Mouse (Mus musculus) layer of hippocampus, postnatal 14 days (tissue): ENCODE data around the gene Serf2. TPM values are rescaled to one million over a fixed set of nuclear protein-coding genes. Genes with fewer than 3 reads are reported as not detected.
"Not testable (repeated sequence)": the region's sequence is repeated elsewhere in the genome, so short reads cannot be mapped to it uniquely, and the experiment has no call there.

Source experiments
- DNase-seq, 2 experiments: peaks; one replicate each; pipeline ENCODE4 v3.0.0; 2021 to 2022; ENCODE audit warnings: low spot score in 2 of 2, mixed read lengths in 1 of 2
- total RNA-seq, 2 experiments: library from RNA; stranded (reverse); gene quantifications; 2 replicates each; pipeline ENCODE4 v1.2.3; 2021

Gene Serf2
- total RNA-seq, 2 experiments from 2014 or later = 157 to 166 TPM

DNA sequence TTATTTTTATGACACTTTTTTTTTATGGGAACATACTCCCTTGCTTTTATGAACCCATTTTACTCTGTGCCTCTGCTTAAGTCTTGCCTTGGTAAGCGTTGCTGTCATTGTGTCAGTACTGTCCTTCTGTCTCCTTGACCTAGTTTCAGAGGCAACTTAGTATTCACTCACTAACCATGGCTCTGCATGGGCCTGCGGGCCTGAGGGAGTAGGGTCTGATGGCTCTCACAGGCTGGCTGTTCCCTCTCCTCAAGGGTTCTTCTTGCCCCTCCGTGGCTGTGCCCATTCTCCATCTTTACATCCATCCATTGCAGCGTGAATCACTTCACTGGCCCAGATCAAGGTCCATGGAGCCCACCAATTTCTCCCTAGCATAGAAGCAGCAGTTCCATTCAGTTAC lies 2.5 kb upstream of the Serf2 start:
- no peak for DNase-seq

DNA sequence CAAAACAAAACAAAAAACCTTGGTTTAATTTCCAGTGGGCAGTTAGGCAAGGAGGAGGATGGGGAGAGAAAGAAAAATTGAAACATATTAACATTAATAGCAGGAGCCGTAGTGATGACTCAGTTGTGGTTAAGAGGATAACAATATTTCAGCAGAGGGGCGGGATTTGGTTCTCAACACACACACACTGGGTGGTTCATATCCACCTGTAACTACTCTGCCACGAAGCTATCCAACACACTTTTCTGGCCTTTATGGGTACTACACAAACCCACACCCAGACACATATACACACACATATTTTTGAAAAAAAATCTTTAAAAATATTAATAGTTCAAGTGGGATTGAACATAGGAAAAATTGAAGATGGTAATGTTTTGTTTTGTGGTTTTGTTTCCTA lies 2.0 kb upstream of the Serf2 start:
- no peak for DNase-seq

DNA sequence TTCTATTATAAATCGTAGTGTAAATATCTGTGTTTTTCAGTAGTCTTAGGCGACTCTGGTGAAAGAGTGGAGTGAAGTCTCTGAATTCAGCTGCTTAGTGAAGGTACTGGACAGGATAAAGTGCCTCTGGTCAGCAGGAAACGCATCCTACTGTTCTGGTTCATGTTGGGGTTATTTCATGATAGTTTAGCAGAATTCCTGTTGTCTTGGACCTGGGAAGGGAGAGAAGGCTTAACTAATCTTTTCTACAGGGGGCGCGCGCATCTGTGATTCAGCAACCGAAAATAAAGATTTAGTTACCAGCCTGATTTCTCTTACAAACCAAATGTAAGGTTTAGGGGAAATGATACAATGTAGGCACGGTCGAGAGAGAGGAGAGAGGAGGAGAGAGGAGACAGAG lies 859 bp upstream of the Serf2 start:
- peak in 1 of 2 experiments; percentile 49 for DNase-seq

DNA sequence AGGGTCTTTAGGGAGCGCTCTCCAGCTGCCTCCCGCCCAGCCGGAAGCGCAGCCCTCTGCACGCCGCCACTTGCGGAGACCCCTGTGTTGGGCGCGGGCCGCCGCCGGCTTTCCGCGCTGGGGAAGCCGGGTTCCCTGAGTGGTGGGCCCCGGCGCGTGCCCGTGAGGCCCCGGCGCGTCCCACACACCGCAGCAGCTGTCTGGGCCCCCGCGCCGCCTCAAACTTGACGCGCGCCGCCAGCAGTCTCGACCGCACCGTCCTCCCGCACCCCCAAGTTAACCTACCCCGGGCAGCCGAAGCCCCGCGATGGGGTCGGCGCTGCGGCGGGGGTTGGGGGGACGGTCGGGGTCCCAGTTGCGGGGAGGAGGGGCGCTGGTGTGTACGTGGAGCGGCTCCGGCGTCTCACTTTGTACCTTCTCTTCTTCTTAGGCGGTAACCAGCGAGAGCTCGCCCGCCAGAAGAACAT lies 583 bp downstream of the Serf2 start:
- DNase-seq = no peak

DNA sequence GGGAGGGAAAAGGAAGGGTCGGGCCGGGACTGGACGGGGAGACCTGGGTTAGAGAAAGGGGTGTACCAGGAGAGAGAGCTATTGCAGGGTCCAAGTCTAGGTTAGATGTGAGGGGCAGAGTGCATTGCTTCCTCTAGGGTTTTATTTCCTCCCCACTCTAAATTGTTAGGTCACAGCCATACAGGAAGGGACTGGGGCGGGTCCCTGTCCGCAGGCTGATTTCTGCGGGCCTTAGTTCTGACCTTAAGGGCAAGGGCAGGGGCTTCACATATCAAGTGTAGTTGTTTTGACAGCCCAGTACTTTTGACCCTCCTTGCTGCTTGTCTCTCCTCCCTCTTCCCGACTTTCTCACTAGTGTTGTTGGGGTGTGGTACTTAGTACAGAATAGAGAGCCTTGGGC lies 1.1 kb downstream of the Serf2 start:
- no peak for DNase-seq

DNA sequence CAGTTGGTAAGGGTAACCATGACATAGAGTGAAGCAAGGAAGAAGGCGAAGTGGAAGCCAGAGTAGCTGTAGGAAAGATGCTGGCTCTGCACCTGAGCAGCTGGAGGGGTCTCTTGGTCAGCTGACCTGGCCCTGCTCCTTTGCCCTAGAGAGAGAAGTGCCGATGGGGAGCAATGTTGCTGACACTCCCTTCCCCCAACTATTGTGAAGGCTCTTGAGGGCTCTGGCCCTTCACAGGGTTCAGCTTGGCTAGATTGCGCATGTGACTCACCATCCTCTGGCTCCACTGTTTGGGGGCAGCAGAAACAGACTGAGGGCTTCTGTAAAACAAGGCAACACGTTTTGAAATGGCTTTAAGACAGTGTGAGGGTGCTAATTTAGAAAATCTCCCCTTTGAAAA lies 3.4 kb downstream of the Serf2 start:
- DNase-seq = no peak

DNA sequence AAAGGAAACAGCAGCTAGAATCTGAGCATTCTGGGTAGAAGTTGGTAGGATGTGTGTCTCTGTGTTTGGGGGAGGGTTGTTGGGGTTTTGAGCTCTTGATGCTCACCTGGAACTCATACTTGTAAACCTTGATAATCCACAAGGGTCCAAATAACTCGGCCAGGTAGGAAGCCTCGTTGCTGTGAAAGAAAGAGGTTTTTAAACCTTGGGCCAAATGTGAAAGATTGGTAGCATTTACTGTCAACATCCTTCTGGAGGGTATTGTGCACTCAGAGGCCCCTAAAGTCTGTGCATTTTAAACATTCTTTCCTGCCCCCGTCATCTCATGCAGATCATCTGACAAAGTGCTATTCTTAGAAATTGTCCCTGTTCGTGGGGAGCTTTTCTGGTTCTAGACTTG lies 4.0 kb downstream of the Serf2 start, which contains the start of gene Hypk:
Gene Hypk (plus strand): TSS at position 301 of the 400 bp plus-strand sequence.
- no peak for DNase-seq

DNA sequence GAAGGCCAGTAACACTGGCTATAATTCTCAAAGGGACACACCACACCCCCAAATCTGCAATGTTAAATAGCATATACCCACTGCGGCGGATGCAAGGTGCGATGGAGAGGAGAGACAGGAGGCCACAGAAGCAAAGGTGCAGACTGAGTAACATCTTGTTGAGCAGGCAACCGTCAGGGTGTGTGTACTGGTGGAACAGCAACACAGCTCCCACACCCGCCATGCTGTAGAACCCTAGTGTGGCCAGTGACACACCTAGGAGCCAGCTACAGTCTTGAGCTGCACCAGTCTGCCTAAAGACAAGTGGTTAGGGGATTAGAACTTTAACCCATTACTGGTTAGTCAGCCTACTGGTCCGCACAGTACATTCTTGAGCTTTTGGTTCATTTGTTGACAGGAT lies 4.9 kb downstream of the Serf2 start:
- DNase-seq = no peak

DNA sequence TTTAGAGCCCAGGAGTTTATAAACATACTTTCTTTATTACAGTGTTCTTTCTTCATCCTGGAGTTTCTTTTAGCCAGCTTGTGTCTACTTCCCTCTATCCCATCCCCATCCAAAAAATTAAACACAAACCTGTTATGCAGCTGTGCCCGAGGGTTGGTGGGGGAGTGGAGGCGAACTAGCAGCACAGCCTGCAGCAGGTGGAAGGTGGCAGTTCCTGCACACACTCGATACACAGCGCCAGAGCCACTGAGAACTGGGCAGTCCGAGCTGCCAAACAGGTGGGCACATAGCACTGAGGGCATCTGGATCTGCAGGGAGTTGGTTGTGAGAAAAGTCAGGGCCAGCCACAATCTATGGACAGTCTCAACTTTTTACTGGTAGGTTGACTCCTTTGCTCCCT lies 6.5 kb downstream of the Serf2 start:
- no peak for DNase-seq

DNA sequence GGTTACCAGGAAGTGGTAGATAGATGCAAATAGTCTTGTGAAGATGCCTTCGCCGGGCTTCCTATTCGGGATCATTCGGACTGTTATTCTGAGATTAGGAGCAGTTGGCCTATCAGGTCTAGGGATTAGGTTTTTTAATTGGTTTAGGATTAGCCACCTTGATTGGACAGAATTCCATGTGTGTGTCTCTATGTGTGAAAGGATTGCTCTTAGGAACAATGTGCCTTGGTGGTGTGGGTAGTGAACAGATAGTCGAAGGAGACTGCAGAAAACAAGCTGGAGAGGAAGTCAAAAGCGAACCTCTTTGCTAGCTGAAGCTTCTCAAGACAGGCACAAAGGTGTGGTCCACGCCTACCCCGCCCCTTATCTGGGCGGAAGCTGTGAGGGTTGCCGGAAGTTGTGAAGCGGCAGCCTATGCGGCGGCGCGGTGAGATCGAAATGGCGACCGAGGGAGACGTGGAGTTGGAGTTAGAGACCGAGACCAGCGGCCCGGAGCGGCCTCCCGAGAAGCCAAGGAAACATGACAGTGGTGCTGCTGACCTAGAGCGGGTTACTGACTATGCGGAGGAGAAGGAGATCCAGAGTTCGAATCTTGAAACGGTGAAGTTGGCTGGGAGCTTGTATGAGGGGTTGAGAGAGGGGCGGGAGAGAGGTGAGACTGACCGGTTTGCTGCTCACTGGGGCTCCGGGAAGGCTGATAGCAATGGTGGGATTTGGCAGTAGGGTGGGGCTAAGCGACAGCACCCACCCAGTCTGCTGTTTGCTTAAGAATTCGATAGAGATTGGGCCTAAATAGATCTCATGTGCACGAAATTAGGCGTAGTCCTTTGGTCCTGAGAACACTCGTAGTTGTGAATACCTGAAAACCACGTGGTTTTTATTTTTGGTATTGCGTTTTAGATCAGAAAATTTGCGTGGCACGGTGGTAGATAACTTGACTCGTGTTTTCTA lies 8.0 kb downstream of the Serf2 start, which contains the start of gene Serinc4:
Gene Serinc4 (minus strand): TSS at position 90 of the 951 bp plus-strand sequence.
- peak; percentile 83 to 84 for DNase-seq

DNA sequence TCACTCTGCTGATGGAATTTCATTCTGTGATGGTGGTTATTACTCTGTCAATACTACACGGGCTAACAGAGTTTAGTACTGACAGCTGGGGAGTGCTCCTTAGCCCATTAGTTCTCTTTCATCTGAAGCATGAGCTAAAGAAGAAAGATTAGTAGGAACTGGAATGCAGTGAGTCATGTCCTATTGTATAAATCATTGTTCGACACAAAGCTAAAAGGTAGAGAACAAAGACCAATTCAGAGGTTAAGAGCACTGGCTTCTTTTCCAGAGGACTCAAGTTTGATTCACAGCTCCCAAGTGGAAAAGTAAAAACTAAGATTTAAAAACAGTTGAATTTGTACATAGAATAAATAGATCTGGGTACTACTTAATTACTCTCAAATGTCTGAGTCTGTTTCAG lies 11.1 kb downstream of the Serf2 start:
- DNase-seq = no peak

DNA sequence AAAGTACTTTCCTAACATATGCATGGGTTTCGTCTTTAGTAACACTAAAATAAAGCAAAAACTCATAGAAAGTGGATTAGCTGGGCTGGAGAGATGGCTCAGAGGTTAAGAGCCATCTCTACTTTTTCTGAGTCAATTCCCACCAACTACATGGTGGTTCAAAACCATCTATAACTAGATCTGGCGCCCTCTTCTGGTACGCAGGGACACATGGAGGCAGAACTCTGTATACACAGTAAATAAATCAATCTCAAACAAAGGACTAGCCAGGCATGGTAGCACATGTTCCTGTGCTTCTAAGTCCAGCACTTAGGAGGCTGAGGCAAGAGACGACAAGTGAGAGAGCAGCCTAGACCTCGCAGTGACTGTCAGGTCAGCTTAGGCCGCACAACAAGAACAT lies 20.0 kb downstream of the Serf2 start:
- not testable (repeated sequence) for DNase-seq

DNA sequence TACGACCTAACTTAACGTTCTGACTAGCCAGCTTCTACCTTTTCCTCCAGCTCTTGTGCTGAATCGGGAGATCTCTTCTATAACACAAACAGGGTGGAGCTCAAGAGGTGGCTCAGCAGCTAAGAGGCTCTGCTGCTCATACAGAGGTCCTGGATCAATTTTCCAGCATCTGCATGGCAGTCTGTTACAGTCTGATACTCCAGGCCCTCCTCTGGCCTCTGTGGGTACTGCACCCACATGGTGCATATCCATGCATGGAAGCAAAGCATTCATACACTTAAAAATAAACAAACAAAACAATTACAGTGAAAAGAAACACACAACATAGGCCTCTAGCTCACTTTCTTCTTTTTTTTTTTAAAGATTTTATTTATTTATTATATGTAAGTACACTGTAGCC lies 23.8 kb downstream of the Serf2 start:
- DNase-seq = not testable (repeated sequence)

DNA sequence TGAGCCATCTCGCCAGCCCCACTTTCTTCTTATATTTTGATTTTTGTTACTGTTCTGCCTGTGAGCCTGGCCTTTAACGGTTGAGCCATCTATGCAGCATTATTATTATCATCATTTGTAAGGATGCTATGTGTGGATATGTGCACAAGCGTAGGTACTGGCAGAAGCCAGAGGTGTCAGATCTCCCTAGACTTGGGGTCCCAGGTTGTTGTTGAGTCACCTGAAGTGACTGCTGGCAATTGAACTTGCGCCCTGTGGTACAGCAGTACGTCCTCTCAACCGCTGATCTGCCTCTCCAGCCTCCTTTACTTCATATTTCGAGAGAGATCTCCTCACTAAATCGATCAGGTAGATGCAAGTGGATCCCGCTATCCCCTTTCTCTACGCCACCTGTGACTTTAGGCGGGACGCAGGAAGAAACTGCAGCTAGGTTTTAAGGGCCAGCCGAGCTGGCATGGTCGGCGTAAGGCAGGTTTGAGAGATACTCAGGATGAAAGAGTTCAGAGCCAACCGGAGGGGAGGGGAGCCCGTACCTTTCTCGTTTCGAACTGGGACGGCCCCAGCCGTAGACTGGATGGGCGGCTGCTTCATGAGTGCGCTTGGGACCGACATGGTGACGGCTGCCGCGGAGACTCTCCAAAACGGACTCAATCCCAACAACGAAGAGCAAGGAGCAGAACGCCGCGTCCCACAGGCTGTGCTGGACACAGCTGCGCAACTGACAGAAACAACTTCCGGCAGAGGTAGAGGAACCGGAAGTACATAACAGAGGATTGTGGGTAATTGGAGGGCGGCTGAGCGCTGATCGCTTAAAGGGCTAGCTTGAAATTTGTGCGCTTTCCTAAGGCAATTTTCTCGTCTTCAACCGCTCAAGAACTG lies 24.5 kb downstream of the Serf2 start, which contains the start of gene Mfap1b:
Gene Mfap1b (minus strand): TSS at position 767 of the 879 bp plus-strand sequence.
- peak; percentile 56 to 90 for DNase-seq

DNA sequence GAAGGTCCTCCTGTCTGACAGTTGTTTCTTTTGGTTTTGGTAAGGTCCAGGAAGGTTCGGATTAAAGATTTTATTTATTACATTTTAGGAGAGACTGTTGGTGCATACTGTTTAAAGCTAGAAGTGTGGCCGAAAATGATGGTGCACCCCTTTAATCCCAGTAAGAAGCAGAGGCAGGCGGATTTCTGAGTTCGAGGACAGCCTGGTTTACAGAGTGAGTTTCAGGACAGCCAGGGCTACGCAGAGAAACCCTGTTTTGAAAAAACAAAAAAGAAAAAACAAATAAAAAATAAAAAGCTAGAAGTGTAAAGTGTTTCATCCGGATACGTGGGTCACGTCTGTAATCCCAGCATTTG lies 25.2 kb downstream of the Serf2 start:
- DNase-seq = no peak

DNA sequence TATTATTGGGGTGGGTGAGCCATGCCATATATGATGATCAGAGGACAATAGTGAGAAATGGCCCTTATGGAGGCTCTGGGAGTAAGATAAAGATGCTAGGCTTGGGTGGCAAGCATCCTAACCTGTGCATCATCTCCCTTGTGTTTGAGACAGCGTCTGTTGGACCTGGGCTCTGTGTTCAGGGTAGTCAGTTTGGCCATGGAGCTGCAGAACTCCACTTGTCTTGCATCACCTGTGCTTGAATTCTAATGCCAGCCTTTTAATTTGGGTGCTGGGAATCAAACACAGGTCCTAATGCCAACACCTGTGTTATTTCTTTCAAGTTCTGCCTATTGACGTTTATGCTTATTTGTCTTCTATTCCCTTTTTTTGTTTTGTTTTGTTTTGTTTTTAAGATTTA lies 26.3 kb downstream of the Serf2 start:
- not testable (repeated sequence) for DNase-seq

DNA sequence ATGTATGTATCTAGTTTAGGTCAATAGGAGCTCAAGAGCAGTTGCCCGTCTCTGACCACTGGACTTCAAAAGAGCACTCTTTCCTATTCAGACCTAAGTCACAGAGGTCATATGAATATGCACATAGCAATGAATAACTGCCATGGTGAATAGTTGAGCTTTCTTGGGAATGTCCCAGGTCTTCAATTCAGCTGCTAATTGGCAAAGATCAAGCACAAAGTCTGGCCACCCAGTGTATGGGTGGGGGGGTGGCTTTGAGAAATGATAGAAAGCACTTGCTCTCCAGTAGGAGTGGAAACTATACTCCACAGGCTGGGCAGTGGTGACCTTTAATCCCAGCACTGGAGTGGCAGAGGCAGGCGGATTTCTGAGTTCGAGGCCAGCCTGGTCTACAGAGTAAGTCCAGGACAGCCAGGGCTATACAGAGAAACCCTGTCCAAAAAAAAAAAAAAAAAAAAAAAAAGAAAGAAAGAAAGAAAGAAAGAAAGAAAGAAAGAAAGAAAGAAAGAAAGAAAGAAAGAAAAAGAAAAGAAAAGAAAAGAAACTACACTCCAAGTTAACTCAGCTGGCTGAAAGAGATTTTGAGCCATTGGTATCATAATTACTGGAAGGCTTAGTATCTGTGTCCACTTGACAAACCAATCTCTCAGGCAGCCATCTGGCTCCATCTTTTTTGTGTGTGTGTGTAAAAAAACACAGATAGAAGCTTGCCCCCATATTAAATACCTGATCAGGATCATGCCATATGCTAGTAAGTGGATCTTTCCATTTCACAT lies 28.7 kb downstream of the Serf2 start:
- DNase-seq = no peak

DNA sequence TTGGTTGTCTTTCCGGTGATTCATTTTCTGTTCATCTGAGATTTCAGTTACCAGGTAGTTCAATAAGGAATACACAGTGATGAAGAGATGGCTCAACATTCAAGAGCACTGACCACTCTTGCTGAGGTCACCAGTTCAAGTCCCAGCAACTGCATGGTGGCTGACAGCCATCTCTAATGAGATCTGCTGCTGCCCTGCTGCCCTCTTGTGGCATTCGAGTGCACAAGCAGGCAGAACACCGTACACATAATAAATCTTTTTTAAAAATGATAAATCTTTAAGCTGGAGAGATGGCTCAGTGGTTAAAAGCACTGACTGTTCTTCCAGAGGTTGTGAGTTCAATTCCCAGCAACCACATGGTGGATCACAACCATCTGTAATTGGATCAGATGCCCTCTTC lies 31.5 kb downstream of the Serf2 start:
- no peak for DNase-seq

DNA sequence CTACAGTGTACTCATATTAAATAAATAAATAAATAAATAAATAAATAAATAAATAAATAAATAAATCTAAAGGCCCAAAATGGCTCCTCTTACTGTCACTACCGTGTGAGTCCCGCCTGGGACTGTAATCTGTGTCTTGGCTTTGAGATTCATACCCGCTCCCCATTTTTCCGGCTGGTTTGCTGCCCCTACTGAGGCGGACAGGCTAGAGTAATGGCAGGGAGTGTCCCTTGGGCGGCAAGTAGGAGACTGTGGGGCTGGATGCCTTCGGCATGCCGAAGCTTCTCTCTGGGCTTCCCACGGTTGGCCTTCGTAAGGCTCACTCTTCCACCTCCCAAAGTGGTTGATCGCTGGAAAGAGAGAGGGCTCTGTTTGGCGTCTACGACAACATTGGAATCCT lies 31.9 kb downstream of the Serf2 start:
- DNase-seq = not testable (repeated sequence)

DNA sequence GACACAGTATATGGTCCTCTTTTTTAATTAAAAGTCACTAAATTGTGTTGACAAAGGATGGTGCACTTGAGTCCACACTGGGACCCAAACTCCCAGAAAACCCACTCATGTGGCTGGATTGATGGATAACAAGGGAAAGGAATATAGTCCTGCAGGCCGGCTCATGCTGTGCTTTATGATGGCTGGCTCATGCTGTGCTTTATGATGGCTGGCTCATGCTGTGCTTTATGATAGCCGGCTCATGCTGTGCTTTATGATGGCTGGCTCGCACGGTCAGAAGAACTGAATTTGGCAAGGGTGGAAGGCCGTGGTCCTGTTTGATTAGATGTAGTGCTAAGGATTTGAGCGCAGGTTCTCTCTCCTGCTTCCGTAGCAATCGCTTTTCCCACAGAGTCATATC lies 34.6 kb downstream of the Serf2 start:
- DNase-seq = no peak

DNA sequence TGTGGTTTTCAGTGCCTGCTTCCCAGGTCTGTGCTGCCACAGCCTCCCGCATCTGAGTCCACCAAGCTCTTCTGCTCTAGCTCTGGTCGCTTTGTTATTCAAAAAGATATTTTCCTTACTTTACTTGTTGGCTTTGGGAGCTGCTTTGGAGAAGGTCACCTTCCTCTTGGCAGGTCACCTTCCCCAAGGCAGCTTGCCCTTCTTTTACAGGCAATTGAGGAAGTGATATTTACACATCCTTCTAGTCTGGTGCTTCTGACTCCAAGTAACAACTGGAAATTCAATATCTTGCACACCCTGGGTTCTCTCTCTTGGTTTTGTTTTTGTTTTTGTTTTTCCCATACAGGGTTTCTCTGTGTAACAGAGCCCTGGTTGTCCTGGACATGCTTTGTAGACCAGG lies 35.4 kb downstream of the Serf2 start:
- DNase-seq = not testable (repeated sequence)
